Mouse (Mus musculus): ENCODE measurements at regions not wholly inside any gene's neighbourhood (a gene's known extent, or its start where the extent isn't known, plus 50 kb on each side); places are given as distances from the start of the nearest gene placed in this dataset.
A peak's percentile ranks its signal among the peaks of the same experiment; 100 is the strongest.

GRCm38 (mm10) chr4:89485981-89486531 lies 175.2 kb upstream of the Cdkn2b start:
- Histone ChIP-seq H3K27ac (ENCODE audit: low read depth) (no peak overlapping the region), H3K4me1 (replicated peaks; ENCODE audit: control insufficient read depth, insufficient read depth, low read length) (no peaks in the 10 kb centered on the region; the same call in 1 of the 2 replicates), H3K27me3 (replicated peaks; ENCODE audit: control insufficient read depth, insufficient read depth, low read length) (no peaks in the 10 kb centered on the region), H3K36me3 (ENCODE audit: control insufficient read depth, insufficient read depth, low read length) (no peaks in the 10 kb centered on the region), H3K4me2 (ENCODE audit: low read length) (no peak overlapping the region), H3K4me3 (ENCODE audit: low read depth, low read length) (no peak overlapping the region), H3K9ac (ENCODE audit: low read length) (no peak overlapping the region), H3K9me3 (ENCODE audit: control insufficient read depth, low read length) (no peaks in the 10 kb centered on the region)
- DNase-seq (ENCODE audit: low spot score): no peak
- 25% methylated on average over 11 of the region's 11 CpGs for WGBS
- no peak for ATAC-seq (replicated peaks; ENCODE audit: low FRiP score, low TSS enrichment, low read depth)

DNA sequence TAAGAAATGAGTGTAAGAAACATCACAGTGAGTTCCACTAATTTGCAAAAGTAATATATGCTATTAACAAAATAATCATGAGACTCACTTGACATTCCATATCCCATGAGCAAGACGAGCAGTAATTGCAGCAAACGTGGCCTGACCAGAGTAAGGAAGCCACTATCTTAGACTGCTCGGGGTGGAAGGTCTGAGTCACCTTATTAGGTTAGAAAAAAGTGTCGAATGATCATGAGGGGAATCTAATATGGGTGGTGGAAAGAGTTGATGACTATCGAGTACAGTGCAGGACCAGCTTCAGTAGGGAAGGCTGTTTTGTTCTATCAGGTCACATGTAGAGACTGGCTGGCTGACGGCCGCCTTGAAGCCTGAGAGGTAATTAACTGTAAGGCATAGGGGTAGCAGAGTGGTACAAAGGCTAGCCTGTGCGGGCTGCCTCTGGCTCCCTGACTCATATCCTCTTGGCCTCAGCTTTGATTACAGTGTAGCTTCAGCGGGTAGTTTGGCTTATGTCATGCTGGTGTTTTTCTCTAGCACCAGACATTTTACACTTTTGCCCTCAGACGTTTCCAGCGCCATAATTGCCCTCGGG lies 167.9 kb upstream of the Cdkn2b start:
- no peak; the same call in 1 of the 2 replicates for ATAC-seq (replicated peaks; ENCODE audit: low FRiP score, low TSS enrichment, low read depth)
- no peaks in the 10 kb centered on the region for H3K27me3 ChIP-seq (replicated peaks; ENCODE audit: control insufficient read depth, insufficient read depth, low read length)
- H3K4me1 ChIP-seq (replicated peaks; ENCODE audit: control insufficient read depth, insufficient read depth, low read length): no peaks in the 10 kb centered on the region
- no peak overlapping the region for H3K4me3 ChIP-seq (ENCODE audit: low read depth, low read length)
- peak; percentile 47 for DNase-seq (ENCODE audit: low spot score)
- H3K9ac ChIP-seq (ENCODE audit: low read length): no peak overlapping the region
- H3K4me2 ChIP-seq (ENCODE audit: low read length): no peak overlapping the region
- 67% methylated on average over 12 of the region's 12 CpGs for WGBS
- no peaks in the 10 kb centered on the region for H3K9me3 ChIP-seq (ENCODE audit: control insufficient read depth, low read length)
- no peaks in the 10 kb centered on the region for H3K36me3 ChIP-seq (ENCODE audit: control insufficient read depth, insufficient read depth, low read length)
- H3K27ac ChIP-seq (ENCODE audit: low read depth): no peak overlapping the region

DNA sequence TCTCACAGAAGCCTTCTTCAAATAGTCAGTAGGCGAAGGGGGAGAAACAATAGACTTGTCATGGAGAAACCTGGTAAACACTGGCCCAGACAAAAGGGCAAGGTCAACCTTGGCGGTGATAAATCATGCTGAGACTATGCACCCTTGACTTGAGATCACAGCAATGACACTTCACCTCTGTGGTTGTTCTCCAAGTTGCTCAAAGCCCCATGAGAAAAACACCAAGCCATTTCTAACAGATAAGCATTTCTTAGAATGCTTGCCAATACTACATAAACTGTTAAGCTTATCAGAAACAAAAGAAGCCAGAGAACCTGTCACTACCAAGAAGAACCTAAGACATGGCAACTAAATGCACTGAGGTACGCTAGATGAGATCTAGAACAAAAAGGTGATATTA lies 165.0 kb upstream of the Cdkn2b start:
- DNase-seq (ENCODE audit: low spot score) (peak; percentile 40), ATAC-seq (replicated peaks; ENCODE audit: low FRiP score, low TSS enrichment, low read depth) (no peak)
- no peaks in the 10 kb centered on the region for H3K27me3 ChIP-seq (replicated peaks; ENCODE audit: control insufficient read depth, insufficient read depth, low read length)
- 62% methylated on average over 3 of the region's 3 CpGs for WGBS
- no peak overlapping the region for H3K4me2 ChIP-seq (ENCODE audit: low read length)
- H3K27ac ChIP-seq (ENCODE audit: low read depth): no peak overlapping the region
- no peaks in the 10 kb centered on the region for H3K9me3 ChIP-seq (ENCODE audit: control insufficient read depth, low read length)
- H3K9ac ChIP-seq (ENCODE audit: low read length): no peak overlapping the region
- H3K4me3 ChIP-seq (ENCODE audit: low read depth, low read length): no peak overlapping the region
- H3K36me3 ChIP-seq (ENCODE audit: control insufficient read depth, insufficient read depth, low read length): no peaks in the 10 kb centered on the region
- no peaks in the 10 kb centered on the region for H3K4me1 ChIP-seq (replicated peaks; ENCODE audit: control insufficient read depth, insufficient read depth, low read length)

DNA sequence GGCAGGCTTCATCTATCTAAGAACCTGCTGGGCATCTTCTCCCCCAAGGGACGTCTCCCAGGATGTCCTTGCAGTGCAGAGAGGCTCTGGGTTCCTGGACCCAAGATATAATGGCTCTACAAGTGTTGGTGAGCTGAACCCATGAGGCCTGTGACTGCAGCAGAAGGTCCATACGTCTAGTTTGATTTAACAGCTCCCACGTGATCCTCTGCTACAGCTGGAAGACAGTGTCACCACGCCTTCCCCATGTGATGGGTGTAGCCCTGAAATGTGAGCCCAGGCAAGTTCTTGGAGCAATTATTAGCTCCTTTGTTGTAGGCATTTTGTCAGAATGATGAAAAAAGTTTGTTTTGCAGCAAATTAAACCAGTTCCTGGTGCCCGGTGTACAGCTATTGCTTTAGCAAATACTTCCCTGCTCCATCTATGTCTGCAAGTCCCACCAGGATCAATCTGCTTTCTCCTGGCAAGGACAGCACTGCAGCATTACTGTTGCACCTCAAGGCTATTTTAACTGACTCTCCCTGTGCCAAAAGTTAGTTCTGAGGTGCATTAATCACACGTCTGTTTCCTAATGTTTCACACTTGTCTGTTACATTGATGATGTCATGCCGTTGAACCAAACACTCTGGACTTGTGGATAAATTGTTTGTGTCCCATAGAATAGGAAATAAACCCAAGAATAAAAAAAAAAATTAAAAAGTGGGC lies 164.2 kb upstream of the Cdkn2b start:
- no peak overlapping the region for H3K4me2 ChIP-seq (ENCODE audit: low read length)
- peaks cover under 1% of the 10 kb centered on the region for H3K4me1 ChIP-seq (replicated peaks; ENCODE audit: control insufficient read depth, insufficient read depth, low read length)
- ATAC-seq (replicated peaks; ENCODE audit: low FRiP score, low TSS enrichment, low read depth) (no peak), DNase-seq (ENCODE audit: low spot score) (peak; percentile 49)
- 43% methylated on average over 7 of the region's 7 CpGs for WGBS
- no peaks in the 10 kb centered on the region for H3K9me3 ChIP-seq (ENCODE audit: control insufficient read depth, low read length)
- no peaks in the 10 kb centered on the region for H3K27me3 ChIP-seq (replicated peaks; ENCODE audit: control insufficient read depth, insufficient read depth, low read length)
- no peak overlapping the region for H3K4me3 ChIP-seq (ENCODE audit: low read depth, low read length)
- no peaks in the 10 kb centered on the region for H3K36me3 ChIP-seq (ENCODE audit: control insufficient read depth, insufficient read depth, low read length)
- no peak overlapping the region for H3K27ac ChIP-seq (ENCODE audit: low read depth)
- H3K9ac ChIP-seq (ENCODE audit: low read length): no peak overlapping the region

- no peak overlapping the region for H3K27ac ChIP-seq (ENCODE audit: low read depth)
- no peaks in the 10 kb centered on the region for H3K36me3 ChIP-seq (ENCODE audit: control insufficient read depth, insufficient read depth, low read length)
- no peaks in the 10 kb centered on the region for H3K9me3 ChIP-seq (ENCODE audit: control insufficient read depth, low read length)
- no peak overlapping the region for H3K4me2 ChIP-seq (ENCODE audit: low read length)
- no peak overlapping the region for H3K4me3 ChIP-seq (ENCODE audit: low read depth, low read length)
- H3K4me1 ChIP-seq (replicated peaks; ENCODE audit: control insufficient read depth, insufficient read depth, low read length): peaks cover 5% of the 10 kb centered on the region
- H3K9ac ChIP-seq (ENCODE audit: low read length): no peak overlapping the region
- no peak for ATAC-seq (replicated peaks; ENCODE audit: low FRiP score, low TSS enrichment, low read depth)
- no peaks in the 10 kb centered on the region for H3K27me3 ChIP-seq (replicated peaks; ENCODE audit: control insufficient read depth, insufficient read depth, low read length)
- DNase-seq (ENCODE audit: low spot score): peak; percentile 47
- 88% methylated on average over 1 of the region's 1 CpGs for WGBS
Measured at GRCm38 (mm10) chr4:89471426-89471825, 160.6 kb upstream of the Cdkn2b start.

DNA sequence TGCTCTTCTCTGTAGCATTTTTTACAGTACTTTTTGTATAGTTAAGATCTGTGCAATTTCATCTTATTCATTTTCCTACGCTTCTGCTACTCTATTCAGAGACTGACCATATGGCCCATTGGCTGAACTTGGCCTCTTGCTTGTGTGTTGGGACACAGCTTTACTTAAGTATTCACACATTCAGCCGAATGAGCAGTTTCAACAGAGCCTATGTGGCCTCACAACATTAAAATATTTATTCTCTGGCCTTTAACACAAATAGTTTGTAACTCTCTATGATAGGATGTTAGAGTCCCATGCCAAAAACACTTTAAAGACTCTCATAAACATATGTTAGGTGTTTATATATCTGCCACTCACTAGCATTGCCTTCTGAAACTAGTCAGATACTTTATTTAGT lies 159.9 kb upstream of the Cdkn2b start:
- WGBS: 48% methylated on average over 2 of the region's 2 CpGs

DNA sequence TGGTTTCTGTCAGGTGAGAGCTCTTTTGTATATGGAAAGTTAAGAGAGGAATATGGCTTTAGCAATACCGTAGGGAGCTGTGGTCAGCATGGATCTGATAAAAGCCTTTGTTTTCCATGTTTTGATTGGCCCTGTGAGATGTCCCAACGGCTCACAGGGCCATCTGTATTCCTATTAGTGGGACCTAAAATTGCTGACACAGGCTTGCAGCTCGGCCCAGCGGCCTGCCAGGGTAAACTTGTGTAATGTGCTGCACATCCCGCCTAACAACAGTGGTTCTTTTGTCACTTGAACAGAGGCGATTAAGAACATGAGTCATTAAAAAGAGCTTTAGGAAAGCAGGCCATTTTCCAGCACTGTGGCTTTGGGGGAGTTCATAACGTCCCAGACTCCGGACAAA lies 159.0 kb upstream of the Cdkn2b start:
- Histone ChIP-seq H3K27me3 (replicated peaks; ENCODE audit: control insufficient read depth, insufficient read depth, low read length) (no peaks in the 10 kb centered on the region), H3K4me3 (ENCODE audit: low read depth, low read length) (no peak overlapping the region), H3K36me3 (ENCODE audit: control insufficient read depth, insufficient read depth, low read length) (no peaks in the 10 kb centered on the region), H3K27ac (ENCODE audit: low read depth) (no peak overlapping the region; the same call in 1 of the 2 replicates), H3K4me1 (replicated peaks; ENCODE audit: control insufficient read depth, insufficient read depth, low read length) (peaks cover 5% of the 10 kb centered on the region), H3K9ac (ENCODE audit: low read length) (no peak overlapping the region), H3K9me3 (ENCODE audit: control insufficient read depth, low read length) (no peaks in the 10 kb centered on the region), H3K4me2 (ENCODE audit: low read length) (no peak overlapping the region)
- 45% methylated on average over 8 of the region's 8 CpGs for WGBS
- DNase-seq (ENCODE audit: low spot score) (peak; percentile 52), ATAC-seq (replicated peaks; ENCODE audit: low FRiP score, low TSS enrichment, low read depth) (no peak)

More for the DNA sequence above, 159.9 kb upstream of the Cdkn2b start:
- no peaks in the 10 kb centered on the region for H3K9me3 ChIP-seq (ENCODE audit: control insufficient read depth, low read length)
- DNase-seq (ENCODE audit: low spot score): peak; percentile 40
- ATAC-seq (replicated peaks; ENCODE audit: low FRiP score, low TSS enrichment, low read depth): 0 out of 2 replicates have a peak, but pooled peaks have one; percentile 27
- no peak overlapping the region for H3K4me3 ChIP-seq (ENCODE audit: low read depth, low read length)
- H3K27ac ChIP-seq (ENCODE audit: low read depth): no peak overlapping the region
- no peaks in the 10 kb centered on the region for H3K36me3 ChIP-seq (ENCODE audit: control insufficient read depth, insufficient read depth, low read length)
- no peak overlapping the region for H3K4me2 ChIP-seq (ENCODE audit: low read length)
- no peak overlapping the region for H3K9ac ChIP-seq (ENCODE audit: low read length)
- H3K27me3 ChIP-seq (replicated peaks; ENCODE audit: control insufficient read depth, insufficient read depth, low read length): no peaks in the 10 kb centered on the region
- peaks cover 5% of the 10 kb centered on the region for H3K4me1 ChIP-seq (replicated peaks; ENCODE audit: control insufficient read depth, insufficient read depth, low read length)

- Histone ChIP-seq H3K4me2 (ENCODE audit: low read length) (no peak overlapping the region), H3K27me3 (replicated peaks; ENCODE audit: control insufficient read depth, insufficient read depth, low read length) (no peaks in the 10 kb centered on the region), H3K36me3 (ENCODE audit: control insufficient read depth, insufficient read depth, low read length) (no peaks in the 10 kb centered on the region), H3K9me3 (ENCODE audit: control insufficient read depth, low read length) (no peaks in the 10 kb centered on the region), H3K9ac (ENCODE audit: low read length) (no peak overlapping the region), H3K4me3 (ENCODE audit: low read depth, low read length) (no peak overlapping the region), H3K4me1 (replicated peaks; ENCODE audit: control insufficient read depth, insufficient read depth, low read length) (peaks cover 5% of the 10 kb centered on the region), H3K27ac (ENCODE audit: low read depth) (no peak overlapping the region; the same call in 1 of the 2 replicates)
- WGBS: 64% methylated on average over 3 of the region's 3 CpGs
- ATAC-seq (replicated peaks; ENCODE audit: low FRiP score, low TSS enrichment, low read depth) (no peak), DNase-seq (ENCODE audit: low spot score) (peak; percentile 41)
Measured at GRCm38 (mm10) chr4:89469406-89469805, 158.6 kb upstream of the Cdkn2b start.

Data from intestine, embryonic 14.5 days (tissue).